Mouse (Mus musculus) c-Kit-positive CD71-negative TER-119-negative erythroid progenitor cells, embryonic 14.5 days (primary cell): ENCODE measurements at regions not wholly inside any gene's neighbourhood (a gene's known extent, or its start where the extent isn't known, plus 50 kb on each side); places are given as distances from the start of the nearest gene placed in this dataset.
"Not testable (repeated sequence)": the region's sequence is repeated elsewhere in the genome, so short reads cannot be mapped to it uniquely, and the experiment has no call there.

Source experiments
- DNase-seq: peaks from one replicate; pipeline ENCODE4 v3.0.0-alpha.2; 2013; ENCODE audit warnings: low read depth

DNA sequence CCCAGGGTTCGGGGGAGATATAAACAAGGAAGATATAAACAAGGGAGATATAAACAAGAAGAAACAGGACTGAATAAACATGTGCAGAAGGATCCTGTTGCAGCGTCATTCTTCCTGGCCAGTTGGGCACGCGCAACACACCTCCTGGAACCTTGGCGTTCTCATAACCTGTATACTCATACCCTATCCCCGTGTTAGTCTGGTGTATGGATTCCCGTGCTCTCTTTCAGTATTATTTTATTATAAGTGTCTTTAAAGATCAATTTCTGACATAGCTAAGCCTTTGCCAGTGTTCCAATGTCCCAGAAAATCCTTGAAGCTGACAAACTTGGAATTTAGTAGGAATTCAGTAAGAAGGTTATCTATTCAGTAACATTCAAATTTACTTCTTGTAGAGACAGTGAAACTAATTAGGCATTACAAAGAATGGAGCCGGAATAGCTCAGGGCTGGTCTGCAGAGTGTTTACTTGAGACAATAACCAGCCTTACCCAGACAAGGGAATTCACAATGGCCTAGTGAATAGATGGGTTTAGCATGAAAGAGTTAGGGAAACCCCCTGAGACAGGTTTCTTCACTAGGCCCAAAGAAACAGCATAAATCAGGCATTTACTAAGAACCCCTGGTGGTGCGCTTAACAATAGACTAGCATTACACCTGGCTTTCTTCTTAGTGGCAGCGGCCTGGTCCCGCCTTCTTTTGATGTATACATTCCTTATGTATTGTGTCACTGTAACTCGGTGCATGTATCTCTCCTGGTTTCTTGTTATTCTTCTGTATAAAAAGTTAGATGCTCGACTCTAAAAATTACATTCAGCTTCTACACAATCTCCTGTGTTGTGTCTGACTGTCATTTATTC, 458.4 kb downstream of the Epm2a start:
- not testable (repeated sequence) for DNase-seq

DNA sequence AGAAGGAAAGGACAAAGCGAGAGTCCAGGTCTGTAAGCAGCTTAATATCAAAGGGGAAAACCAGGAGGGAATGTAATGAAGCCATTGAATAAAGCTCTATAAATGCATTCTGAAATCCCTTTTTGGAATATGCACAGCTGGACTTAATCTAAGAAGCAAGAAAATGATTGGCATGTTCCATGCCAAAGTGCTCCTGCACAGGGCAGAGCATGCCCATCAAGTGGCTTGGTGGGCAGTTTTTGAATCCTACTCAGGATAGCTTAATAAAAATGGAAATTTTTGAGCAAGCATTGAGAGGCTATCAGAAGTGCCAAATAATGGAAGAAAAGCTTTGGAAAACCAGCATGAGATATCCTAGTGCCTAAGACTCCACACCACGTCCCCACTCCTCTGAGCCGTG, 466.1 kb downstream of the Epm2a start:
- no peak for DNase-seq

DNA sequence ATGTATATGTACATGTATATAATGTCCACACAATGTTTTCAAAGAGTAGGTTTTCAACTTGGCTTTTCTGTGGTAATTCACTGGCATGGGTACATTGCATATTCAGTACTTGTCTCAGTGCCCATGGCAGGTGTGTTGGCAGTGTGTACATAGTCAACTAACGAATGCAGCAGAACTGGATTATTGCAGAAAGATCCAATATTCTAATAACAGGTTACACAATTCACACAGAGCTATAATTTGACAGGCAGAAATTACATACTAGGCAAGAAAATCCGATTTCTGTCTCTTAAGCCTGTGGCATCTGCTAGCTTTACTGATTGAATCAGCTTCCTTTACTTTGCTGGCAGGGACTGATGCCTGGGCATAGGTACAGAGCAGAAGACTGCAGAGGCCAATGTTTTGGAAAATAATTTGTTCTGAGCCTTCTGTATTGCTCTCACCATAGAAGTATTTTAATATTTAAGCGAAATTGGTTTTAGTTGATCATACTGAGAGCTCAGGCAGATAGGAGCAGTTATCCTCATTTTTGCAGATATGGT, 479.3 kb downstream of the Epm2a start:
- DNase-seq: no peak

DNA sequence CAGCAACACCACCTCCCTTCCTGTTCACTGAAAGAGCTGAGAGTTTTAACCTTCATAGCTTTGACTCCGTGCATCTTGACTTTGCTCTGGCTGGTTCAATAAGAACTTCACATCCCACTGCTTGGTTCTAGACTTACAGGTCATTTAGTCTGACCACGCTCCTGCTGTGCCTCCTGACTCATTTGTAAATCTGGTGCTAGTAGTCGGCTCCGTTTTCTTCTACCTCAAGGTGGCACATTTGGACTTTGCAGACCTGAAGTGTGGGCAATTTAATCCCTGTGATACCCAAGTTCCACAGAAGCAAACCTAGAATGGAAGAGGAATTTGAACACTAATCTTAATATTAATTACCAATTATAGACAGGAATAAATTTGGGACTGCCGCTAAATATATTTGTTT, 497.9 kb downstream of the Epm2a start:
- no peak for DNase-seq

DNA sequence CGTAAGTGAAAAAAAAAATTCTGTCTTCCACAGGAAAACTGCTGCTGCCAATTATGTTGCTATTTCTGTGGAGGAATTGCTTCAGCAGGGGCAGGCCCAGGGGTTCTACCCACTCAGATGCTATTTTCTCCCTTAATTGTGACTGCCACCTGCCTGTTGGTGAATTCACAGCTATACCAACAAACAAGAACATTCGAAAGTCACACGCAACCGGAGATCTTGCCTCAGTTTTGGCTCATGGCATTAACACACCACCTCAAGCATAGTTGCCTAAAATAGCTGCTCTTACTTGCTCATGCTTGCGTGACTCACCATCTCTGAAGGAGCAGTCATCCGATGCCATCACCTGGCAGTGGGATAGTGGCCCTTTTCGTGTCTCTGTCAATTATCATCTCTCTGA, 498.3 kb downstream of the Epm2a start:
- no peak for DNase-seq

DNA sequence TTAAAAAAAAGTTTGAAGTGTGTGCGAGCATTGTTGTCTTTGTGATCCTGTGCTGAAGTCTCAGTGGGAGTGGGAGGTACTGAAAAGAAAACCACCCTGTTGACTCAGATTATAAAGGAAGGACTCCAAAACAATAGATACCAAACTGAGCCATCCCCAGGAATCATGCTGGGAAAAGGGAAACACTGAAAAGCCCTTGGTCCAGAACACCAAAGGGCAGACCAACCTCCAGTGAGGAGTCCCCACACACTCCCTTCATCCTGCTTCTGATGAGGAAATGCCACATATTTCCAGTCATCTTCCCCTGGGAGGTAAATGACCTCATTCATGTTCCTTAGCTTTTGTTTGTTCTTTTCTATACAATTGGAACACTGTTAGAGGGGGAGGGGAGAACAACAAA, 502.9 kb downstream of the Epm2a start:
- no peak for DNase-seq

DNA sequence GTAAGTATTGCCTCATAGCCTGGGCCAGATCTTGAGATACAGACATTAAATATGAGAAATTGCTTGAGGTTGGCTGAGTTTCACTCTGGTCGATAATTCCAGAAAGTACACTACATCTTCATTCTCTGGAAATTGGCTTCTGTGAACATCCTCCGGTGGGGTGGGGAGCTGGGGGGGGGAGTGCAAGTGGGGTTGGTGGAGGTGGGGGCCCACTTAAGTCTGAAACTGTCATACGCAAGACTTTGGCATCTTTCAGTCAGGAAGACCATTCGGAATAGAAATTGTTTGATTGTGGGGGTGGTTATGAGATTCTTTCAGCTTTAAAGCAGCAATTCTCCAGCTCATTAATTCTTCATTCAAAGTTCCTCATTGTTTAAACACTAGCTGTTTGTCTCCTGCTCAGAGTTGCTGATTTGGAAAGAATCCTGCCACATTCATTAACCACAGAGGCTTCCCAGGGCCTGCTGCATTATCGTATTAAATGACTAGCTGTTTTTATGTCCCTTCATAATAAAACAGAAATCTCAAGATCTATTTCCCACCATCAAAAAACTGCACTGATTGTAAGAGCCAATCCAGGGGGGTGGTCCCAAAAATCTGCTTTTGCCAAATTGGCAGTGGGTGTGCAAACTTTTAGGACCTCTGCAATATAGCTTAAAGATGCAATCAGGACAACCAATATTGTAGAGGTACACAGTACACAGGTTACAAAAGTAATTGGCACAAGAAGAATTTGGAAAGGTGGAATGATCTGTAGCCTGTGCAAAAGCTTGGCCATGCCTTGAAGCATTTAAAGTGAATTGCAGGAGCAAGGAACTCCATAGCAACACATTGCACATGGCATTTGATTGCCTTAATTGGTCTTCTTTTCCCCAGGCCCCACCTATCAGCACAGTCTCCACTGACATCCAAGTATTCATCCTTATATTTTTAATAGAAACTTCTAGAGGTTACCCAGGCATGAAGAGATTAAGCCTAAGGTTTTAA, 532.2 kb downstream of the Epm2a start:
- DNase-seq: no peak

DNA sequence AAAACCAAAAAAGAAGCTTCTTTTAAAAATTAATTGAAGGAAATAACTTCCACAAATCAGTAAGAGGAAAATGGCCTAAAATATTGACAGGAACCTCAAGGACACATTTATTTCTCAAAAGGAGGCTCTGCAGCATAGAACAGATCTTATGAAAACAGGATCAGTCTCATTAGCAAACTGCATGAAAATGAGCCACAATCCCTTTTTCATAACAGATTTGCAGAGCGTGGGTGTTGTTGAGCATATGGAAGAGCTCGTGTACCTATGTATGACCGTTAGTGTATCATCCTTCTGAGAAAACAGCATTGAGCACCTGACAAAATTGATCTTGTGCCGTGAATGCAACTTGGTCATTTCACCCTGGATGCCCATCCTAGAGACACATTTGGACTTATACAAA, 543.0 kb downstream of the Epm2a start:
- DNase-seq: no peak

DNA sequence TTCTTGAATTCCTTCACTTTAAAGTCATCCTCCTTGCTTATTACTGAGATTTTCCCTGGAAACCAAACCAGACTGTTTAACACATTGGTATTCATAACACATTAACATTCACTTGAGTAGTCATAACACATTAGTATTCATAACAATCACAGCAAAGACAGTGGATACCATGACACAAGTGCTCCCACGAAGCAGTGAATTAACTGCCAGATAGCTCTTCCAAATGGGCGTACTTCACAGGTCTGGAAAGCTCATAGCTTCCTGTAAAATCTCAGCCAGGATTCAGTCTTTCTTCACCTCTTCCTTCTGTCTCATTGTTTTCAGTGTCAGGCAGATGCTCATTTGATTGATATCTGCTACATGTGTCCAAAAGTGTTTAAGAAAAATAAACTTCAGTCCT, 545.7 kb downstream of the Epm2a start:
- no peak for DNase-seq

DNA sequence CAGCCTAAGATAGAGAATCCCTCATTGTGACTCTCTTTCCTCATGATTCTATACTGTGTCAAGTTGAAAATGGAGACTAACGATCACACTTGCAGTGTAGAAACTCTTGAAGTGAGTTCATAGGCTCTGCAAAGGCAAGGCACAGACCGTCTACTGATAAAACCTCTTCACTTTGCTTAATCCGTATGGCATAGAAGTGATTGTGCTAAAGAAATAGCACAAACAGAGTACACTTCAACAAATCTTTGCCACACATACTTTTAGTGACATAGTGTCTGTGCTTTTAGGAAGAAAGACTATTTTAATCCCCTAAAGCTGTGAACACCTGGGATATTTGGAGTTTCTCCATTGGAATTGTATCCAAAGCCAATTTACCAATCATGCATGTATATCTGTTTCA, 578.9 kb downstream of the Epm2a start:
- DNase-seq: no peak

DNA sequence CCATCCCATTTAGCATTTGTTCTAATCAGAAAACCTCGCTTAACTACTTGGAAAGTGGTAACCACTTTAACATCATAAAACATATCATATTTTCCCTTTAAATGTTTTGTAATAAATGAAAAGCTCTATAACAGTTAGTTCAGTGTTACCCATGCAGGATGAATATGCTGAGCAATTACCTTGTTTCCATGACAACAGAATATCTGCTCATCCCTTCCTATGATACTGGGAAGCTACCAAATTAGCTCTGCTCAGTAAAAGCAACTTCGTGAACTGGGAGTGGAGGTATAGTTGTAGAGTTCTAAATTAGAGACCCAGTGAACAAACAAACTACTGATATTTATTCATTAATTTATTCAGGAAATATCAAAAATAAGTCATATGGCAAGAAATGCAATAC, 595.0 kb downstream of the Epm2a start:
- DNase-seq: no peak

DNA sequence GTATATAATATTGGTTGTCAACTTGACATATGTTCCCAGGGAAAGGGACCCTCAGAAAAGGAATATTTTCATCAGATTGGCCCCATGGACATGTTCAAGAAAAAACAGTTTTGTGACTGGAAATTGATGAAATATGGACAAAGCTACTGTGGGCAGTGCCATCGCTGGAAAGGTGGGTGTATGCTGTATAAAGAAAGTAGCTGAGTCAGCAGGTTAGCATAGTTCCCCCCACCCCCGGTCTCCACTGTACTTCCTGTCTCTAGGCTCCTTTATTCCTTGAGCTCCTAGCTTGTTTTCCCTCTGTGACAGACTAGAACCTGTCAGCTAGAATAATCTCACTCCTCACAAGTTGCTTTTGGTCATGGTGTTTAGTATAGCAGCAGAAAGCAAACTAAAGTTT, 599.6 kb downstream of the Epm2a start:
- no peak for DNase-seq

DNA sequence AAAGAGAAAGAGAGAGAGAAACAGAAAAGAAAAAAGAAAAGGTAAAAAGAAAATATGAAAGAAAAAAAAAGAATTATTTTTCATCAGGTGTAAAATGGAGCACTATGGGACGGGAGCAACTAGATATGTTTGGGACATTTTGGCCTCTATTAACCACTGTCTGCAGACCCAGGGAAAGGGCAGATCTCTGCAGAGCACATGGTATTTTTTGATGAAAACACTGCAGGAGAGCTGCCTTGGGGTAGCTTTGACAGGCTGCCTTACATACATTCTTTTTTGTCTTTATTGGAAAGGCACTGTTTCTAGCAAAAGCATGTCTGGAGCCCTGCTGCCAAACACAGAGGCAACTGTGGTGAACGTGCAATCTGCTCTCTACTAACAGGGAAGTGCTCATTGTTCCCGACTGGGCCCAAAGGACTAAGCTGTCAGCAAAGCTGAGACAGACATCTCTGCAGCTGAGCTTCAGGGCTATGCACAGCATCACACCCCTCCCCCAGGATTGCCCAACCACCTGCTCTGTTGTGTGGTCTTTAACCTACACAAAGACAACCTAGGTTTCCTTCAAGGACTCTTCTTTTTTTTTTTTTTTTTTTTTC, 617.2 kb downstream of the Epm2a start:
- no peak for DNase-seq

DNA sequence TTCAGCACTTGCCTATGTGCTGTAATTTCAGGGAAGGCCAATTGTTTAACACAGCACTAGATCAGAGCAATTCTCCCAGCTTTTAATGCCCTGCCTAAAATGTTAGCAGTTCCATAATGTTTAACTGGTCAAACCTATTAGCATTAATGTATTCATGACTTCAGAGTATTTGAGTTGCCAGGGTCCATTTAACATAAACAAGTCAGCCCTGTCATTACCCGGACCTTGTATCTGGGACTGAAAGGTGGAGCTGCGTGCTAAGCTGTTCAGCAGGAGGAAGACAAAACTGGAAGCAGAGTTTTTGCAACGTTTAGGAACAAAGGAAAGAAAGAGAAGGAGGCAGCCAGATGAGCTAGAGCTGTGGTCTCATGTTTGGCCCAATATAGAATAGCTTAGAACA, 661.8 kb downstream of the Epm2a start:
- DNase-seq: no peak

DNA sequence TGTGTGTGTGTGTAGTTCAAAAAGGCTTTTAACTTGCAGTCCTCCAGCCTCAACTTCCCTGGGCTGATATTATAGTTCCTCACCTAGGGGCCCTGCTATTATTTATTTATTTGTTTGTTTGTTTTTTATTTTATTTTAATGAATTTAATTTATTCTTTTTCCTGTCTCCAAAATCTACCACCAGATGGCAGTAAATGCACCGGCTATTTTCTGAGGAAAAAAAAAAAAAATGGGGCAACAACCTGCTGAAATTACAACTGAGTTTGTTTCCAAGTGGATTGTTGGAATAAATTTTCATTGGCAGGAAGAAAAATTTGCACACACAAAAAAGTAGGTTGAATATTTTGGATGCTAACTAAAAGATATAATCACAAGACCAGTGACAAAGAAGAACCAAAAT, 662.7 kb downstream of the Epm2a start:
- DNase-seq: no peak

DNA sequence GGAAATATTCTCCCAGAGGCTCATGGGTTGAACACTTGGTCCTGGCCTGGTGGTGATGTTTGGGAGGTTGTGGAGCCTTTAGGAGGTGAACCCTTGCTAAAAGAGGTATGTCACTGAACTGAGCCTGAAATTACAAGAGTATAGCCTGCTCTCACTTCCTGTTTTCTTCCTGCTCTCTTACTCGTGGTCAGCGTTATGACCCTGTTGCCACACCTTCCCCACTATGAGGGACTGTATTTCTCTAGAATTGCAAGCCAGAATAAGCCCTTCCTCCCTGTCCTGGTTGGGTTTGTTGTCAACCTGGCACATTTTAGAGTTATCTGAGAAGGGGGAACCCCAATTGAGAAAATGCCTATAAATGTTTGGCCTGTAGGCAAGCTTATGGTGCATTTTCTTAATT, 674.1 kb downstream of the Epm2a start:
- no peak for DNase-seq

DNA sequence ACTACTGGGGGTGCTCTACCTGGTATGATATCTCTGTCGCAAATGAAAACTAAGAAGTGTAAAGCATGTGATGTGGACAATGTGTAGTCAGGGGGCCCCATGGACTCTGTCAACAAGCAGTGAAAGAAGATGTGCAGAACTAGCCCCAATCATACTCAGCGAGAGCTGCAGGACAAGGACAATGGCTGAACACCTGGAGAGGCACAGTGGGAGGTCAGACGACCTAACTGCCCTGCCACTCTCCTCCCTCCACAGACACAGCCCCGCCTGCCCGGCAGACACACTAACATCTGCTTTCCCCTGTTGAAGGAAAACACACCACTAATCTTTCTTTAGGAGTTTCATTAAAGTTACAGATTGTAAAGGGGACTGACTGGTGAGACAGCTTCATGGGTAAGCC, 675.1 kb downstream of the Epm2a start:
- no peak for DNase-seq

DNA sequence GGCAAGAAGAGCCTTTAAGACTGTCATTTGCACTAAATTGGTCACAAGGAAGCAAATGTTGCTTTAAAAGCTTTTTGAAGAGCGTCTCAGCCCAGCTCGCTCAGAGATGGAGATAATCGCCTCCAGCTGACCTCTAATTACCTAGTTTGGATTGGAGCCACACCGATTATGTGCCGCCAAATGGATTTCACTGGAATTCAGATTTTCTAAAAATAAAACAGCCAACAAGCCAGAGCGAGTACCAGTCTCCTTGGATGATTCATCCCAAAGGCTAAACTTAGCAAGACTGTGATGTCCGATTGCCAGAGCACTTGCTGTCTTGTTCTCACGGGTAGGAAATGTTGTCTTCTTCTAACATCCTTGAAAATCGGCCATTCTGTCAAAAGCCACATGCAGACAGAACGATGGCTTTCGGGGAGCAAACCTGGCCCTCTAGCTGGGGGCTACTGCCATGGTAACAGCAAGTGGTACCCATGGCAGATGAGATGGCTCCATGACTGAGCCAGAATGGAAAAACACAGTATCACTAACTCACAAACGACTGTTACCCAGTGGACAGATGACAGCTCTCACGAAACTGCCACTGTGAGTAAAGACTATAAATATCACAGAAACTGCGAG, 676.1 kb downstream of the Epm2a start:
- DNase-seq: no peak

DNA sequence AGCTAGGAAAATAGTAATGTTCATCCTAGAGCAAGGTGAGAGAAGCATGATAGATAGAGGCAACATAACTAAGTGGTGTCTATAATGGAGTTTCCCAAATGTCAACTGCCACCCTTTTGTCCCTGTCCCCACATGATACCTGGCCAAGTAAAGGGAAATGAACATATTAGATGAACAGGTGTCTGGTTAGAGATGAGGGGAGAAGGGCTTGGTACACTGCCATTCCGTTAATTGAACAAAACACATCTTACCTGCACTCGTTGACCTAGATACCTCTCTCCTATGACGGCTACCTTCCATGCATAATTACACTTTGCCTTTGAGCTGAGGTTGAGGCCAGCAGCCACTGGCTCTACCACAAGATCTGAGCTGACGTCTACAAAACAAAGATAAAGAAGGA, 677.4 kb downstream of the Epm2a start:
- no peak for DNase-seq

DNA sequence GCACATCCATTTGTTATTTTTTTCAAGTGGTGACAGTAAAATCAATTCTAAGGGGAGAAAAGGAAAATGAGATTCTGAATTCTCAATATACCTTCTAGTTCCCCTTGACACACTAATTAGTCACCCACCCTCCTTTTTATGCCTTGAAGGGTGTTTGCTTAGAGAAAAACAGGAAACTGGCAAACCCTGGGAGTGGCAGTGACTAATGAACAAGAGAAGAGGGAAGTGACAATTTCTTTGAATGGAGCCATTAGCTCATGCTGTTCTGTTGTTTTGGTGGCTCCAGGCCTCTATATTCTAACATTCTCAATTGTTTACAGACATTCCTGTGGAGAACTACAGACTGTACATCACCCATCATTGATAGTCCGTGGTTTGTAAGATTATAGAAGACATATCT, 692.0 kb downstream of the Epm2a start:
- peak; percentile 22 for DNase-seq

DNA sequence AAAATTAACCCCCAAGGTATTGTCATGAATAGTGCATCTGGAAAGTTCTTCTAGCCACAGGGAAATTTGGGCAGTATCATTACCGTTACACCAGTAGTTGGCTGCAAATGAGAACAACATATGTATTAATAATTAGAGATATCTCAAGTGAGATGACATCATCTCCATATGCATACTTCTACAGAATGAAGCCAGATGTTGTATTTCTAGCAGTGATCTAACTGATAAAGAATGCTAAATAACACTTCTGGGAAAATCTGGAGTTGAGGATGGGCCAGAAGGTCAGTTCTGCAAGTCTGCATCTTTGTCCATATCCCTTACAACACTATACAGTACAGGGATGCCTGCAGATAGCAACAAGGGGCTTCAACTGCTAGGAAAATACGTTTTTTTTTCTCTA, 702.7 kb downstream of the Epm2a start:
- no peak for DNase-seq

DNA sequence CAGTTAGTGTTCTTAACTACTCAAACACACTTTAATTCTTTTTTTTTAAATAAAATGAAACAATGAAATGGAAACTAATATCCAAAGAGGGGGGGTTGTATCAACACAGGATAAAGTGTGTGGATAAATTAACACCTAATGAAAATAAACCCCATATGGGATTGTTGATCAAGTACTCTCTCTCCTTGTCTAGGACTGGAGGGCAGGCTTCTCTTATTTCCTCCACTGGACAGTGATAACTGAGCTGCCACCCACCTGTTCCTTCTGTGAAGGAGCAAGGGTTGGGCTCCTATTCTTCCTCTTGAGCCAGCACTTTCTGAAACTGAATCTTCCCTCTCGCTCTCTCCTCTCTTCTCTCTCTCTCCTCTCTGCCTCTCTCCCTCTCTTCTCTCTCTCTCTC, 716.5 kb downstream of the Epm2a start:
- DNase-seq: no peak
